Mouse (Mus musculus) small intestine, adult 2 months (tissue): ENCODE data around the gene Mrps24.

Experiments used
- CTCF ChIP-seq: fragments of 200-500 bp; IDR thresholded peaks from 2 replicates; pipeline ENCODE4 v1.5.1; 2012; ENCODE audit warnings: low read depth, mild to moderate bottlenecking, control low read depth, inconsistent platforms, low read length, moderate library complexity, mixed read lengths; ENCODE audit not compliant: insufficient replicate concordance, insufficient read length; ENCODE audit errors: extremely low read depth
- POLR2A ChIP-seq: fragments of 200-500 bp; IDR thresholded peaks from 2 replicates; pipeline ENCODE4 v1.6.1; 2012; ENCODE audit warnings: low read depth, mild to moderate bottlenecking, control low read depth, inconsistent platforms, low read length, moderate library complexity

GRCm38 (mm10) chr11:5737137-5737536 lies 21.7 kb upstream of the Mrps24 start:
- no peak for TF ChIP-seq CTCF
- no peak for TF ChIP-seq POLR2A
